Mouse (Mus musculus) myocyte (in vitro differentiated cells): ENCODE data around the gene Dhodh.

Experiments
- CEBPB ChIP-seq: IDR thresholded peaks from 2 replicates; pipeline ENCODE4 v1.6.1; 2011; ENCODE audit warnings: mild to moderate bottlenecking, moderate library complexity; ENCODE audit not compliant: poor library complexity, insufficient read depth, severe bottlenecking
- MAX ChIP-seq: IDR thresholded peaks from one replicate; pipeline ENCODE4 v1.6.1; 2011; ENCODE audit warnings: low read depth, mild to moderate bottlenecking, control low read depth
- MYOD1 ChIP-seq, 3 experiments: IDR thresholded peaks; one replicate each; pipeline ENCODE4 v1.6.1; 2011; ENCODE audit warnings: control low read depth in 2 of 3, low read depth in 2 of 3, mild to moderate bottlenecking in 2 of 3, moderate library complexity in 1 of 3; ENCODE audit not compliant: insufficient read length in 2 of 3, control insufficient read depth in 1 of 3
- POLR2A ChIP-seq: IDR thresholded peaks from one replicate; pipeline ENCODE4 v1.6.1; 2011; ENCODE audit warnings: low read depth, mild to moderate bottlenecking, control low read depth, moderate library complexity; ENCODE audit not compliant: insufficient read length
- SRF ChIP-seq: IDR thresholded peaks from one replicate; pipeline ENCODE4 v1.6.1; 2011; ENCODE audit warnings: low read depth; ENCODE audit not compliant: control insufficient read depth, insufficient read length
- TCF12 ChIP-seq: IDR thresholded peaks from one replicate; pipeline ENCODE4 v1.6.1; 2011; ENCODE audit warnings: mild to moderate bottlenecking, control low read depth; ENCODE audit not compliant: poor library complexity, insufficient read depth, severe bottlenecking
- TCF3 ChIP-seq: IDR thresholded peaks from one replicate; pipeline ENCODE4 v1.6.1; 2011; ENCODE audit warnings: low read depth, control low read depth; ENCODE audit not compliant: insufficient read length
- USF1 ChIP-seq: IDR thresholded peaks from one replicate; pipeline ENCODE4 v1.6.1; 2011; ENCODE audit warnings: low read depth, mild to moderate bottlenecking, control low read depth, moderate library complexity

DNA sequence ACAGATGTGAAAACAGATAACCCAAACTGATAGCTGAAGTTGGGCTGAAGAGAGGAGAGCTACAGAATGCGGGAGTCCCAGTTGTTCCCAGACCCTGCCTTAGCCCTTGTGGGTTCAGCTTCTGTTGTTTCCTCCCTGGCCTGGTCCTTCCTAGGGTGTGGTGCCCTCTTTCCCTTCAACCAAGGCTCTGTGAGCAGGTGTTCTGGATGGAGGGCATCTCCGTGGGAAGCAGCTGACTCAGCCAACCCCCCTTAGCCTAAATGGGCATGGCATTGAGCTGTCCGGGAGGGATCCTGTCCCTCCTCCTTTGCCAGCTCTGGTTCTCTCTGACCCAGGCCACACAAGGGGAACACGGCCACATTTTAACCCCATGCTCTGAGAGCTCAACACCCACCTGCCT is 32.2 kb downstream of the Dhodh start:
- no peak for TF ChIP-seq MAX
- no peak for TF ChIP-seq POLR2A
- no peak for TF ChIP-seq USF1
- TF ChIP-seq SRF = no peak
- no peak for TF ChIP-seq CEBPB
- TF ChIP-seq TCF3 = no peak
- peak in 2 of 3 experiments; percentile 23 to 54 for TF ChIP-seq MYOD1 (IDR thresholded peaks at IDR 0.05; ENCODE audit: control insufficient read depth in 1 of 3, insufficient read length in 2 of 3, low read depth in 2 of 3)
- no peak for TF ChIP-seq TCF12
